Mouse (Mus musculus): Measurements from ENCODE around the gene Fmnl2. TPM values are rescaled to one million over a fixed set of nuclear protein-coding genes. Genes with fewer than 3 reads are reported as not detected.

Fmnl2 gene
- 11.8 and 12.6 TPM in 2 replicates for polyA plus RNA-seq (2015; fragmentation: Nextera tagmentation; extraction: Ambion mirVana)

GRCm38 (mm10) chr2:52857611-52858528 lies at the start of gene Fmnl2:
Gene Fmnl2 (plus strand): TSS chr2:52857860.
- Histone ChIP-seq H3K4me2 (replicated peaks) (peak within 1 kb of the TSS; percentile 78), H3K4me1 (peaks cover 43% of the 10 kb centered on the region), H3K9me3 (no peaks in the 10 kb centered on the region), H3K36me3 (no peaks in the 10 kb centered on the region), H3K4me3 (peak within 1 kb of the TSS; percentile 98), H3K27ac (peak within 1 kb of the TSS; percentile 90), H3K9ac (peak within 1 kb of the TSS; percentile 95), H3K27me3 (no peaks in the 10 kb centered on the region)
- WGBS: under 1% methylated on average over 104 of the region's 114 CpGs
- peak; percentile 88 for ATAC-seq (ENCODE audit: low FRiP score, low read depth)

DNA sequence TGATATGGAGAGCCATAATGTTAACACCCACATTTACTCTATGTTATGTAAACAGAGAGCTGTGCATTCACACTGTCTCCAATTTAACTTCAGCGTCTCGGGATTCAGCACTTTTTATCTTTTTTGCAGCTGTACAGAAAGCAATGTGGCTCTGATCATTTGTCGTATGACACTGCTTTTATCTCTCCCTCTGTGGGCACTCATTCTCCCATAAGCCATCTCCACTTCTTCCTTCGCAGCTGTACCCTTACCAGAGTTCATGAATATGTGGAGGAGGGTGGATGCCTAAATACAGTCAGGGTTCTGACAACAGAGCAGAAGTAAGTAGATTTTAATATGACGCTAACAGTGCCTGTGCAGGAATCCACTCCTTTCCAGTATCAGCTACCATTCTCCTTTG lies 47.7 kb upstream of the Fmnl2 start:
- Histone ChIP-seq H3K36me3 (no peaks in the 10 kb centered on the region), H3K27me3 (no peaks in the 10 kb centered on the region), H3K4me3 (no peak overlapping the region), H3K9ac (no peak overlapping the region), H3K9me3 (no peaks in the 10 kb centered on the region), H3K4me2 (replicated peaks) (no peak overlapping the region), H3K4me1 (no peaks in the 10 kb centered on the region), H3K27ac (no peak overlapping the region)
- 85% methylated on average over 5 of the region's 5 CpGs for WGBS
- ATAC-seq (ENCODE audit: low FRiP score, low read depth): no peak

DNA sequence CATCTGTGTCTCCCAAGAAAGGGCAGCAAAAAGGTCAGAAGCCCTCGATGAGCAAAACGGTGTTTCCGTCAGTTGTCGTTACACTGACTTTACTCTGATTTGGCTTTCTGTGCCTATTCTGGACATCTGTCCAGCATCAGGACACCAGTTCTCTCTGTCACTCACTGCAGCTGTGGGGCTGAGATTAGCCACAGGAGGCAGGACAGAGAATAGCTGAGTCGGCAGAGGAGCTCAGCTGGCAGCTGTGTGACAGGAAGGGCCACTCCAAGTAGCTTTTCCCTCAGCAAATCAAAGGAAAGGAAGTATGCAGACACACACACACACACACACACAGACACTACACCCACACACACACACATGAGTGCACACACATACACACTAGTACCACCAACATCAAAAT lies 46.0 kb upstream of the Fmnl2 start:
- Histone ChIP-seq H3K27ac (no peak overlapping the region), H3K4me1 (no peaks in the 10 kb centered on the region), H3K27me3 (no peaks in the 10 kb centered on the region), H3K9me3 (no peaks in the 10 kb centered on the region), H3K4me2 (replicated peaks) (no peak overlapping the region), H3K4me3 (no peak overlapping the region), H3K9ac (no peak overlapping the region), H3K36me3 (no peaks in the 10 kb centered on the region)
- WGBS: 44% methylated on average over 5 of the region's 5 CpGs
- 0 out of 2 replicates have a peak, but pooled peaks have one; percentile 44 for ATAC-seq (ENCODE audit: low FRiP score, low read depth)

DNA sequence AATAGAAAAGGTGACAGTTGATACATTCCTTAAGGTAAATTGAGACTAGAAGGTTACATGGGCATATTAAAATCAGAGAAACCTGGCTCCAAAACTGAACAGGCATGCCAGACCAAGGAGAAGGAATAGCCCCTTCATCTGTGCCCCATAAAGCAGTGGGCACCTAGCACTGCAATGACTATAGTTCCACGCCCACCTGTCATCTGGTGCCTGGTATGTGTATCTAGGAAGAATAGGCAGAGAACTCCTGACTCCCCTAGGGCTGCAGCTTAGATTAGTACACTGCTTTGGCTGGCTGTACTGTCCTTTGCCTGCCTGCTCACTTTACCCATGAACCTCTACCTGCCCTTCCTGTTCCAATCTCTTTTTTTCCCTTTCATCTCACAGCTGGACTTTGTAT lies 40.3 kb upstream of the Fmnl2 start:
- no peaks in the 10 kb centered on the region for H3K36me3 ChIP-seq
- H3K27ac ChIP-seq: no peak overlapping the region
- no peaks in the 10 kb centered on the region for H3K4me1 ChIP-seq
- no peaks in the 10 kb centered on the region for H3K9me3 ChIP-seq
- no peak overlapping the region for H3K9ac ChIP-seq
- WGBS: 84% methylated on average over 1 of the region's 1 CpGs
- no peak overlapping the region for H3K4me2 ChIP-seq (replicated peaks)
- H3K4me3 ChIP-seq: no peak overlapping the region
- H3K27me3 ChIP-seq: no peaks in the 10 kb centered on the region
- ATAC-seq (ENCODE audit: low FRiP score, low read depth): no peak

GRCm38 (mm10) chr2:52818944-52819343 lies 38.7 kb upstream of the Fmnl2 start:
- Histone ChIP-seq H3K27me3 (no peaks in the 10 kb centered on the region), H3K27ac (no peak overlapping the region), H3K4me1 (no peaks in the 10 kb centered on the region), H3K4me2 (replicated peaks) (no peak overlapping the region), H3K36me3 (no peaks in the 10 kb centered on the region), H3K9me3 (no peaks in the 10 kb centered on the region), H3K9ac (no peak overlapping the region), H3K4me3 (no peak overlapping the region)
- no peak for ATAC-seq (ENCODE audit: low FRiP score, low read depth)
- WGBS: 74% methylated on average over 4 of the region's 4 CpGs

- Histone ChIP-seq H3K27me3 (no peaks in the 10 kb centered on the region), H3K9me3 (no peaks in the 10 kb centered on the region), H3K36me3 (no peaks in the 10 kb centered on the region), H3K4me1 (no peaks in the 10 kb centered on the region), H3K9ac (no peak overlapping the region), H3K27ac (no peak overlapping the region), H3K4me2 (replicated peaks) (no peak overlapping the region), H3K4me3 (no peak overlapping the region)
- no peak for ATAC-seq (ENCODE audit: low FRiP score, low read depth)
- WGBS: 79% methylated on average over 2 of the region's 2 CpGs
Observed at GRCm38 (mm10) chr2:52822214-52822613, 35.4 kb upstream of the Fmnl2 start.

GRCm38 (mm10) chr2:52828077-52828476 lies 29.6 kb upstream of the Fmnl2 start:
- Histone ChIP-seq H3K4me2 (replicated peaks) (no peak overlapping the region), H3K27ac (no peak overlapping the region), H3K9ac (no peak overlapping the region), H3K36me3 (no peaks in the 10 kb centered on the region), H3K4me3 (no peak overlapping the region), H3K9me3 (no peaks in the 10 kb centered on the region), H3K27me3 (no peaks in the 10 kb centered on the region), H3K4me1 (no peaks in the 10 kb centered on the region)
- no peak for ATAC-seq (ENCODE audit: low FRiP score, low read depth)
- WGBS: 69% methylated on average over 4 of the region's 4 CpGs

DNA sequence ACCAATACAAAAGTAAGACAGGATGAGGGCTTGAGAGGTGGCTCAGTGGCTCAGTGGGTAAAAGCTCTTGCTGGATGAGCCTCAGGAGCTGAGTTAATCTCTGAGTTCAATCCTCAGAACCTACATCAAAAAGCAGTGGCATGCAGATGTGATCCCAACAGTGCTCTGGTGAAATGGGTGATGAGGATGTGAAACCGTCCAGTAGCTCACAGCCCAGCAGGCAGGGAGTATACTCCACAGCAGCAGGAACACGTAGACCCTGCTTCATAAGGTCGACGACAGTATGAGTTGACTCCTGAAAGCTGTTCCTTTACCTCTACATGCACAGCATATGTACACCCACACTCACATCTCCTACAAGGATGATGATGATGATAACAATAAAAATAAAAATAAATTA lies 27.1 kb upstream of the Fmnl2 start:
- Histone ChIP-seq H3K4me1 (no peaks in the 10 kb centered on the region), H3K27me3 (no peaks in the 10 kb centered on the region), H3K36me3 (no peaks in the 10 kb centered on the region), H3K9me3 (no peaks in the 10 kb centered on the region), H3K9ac (no peak overlapping the region), H3K4me2 (replicated peaks) (no peak overlapping the region), H3K4me3 (no peak overlapping the region), H3K27ac (no peak overlapping the region)
- no peak for ATAC-seq (ENCODE audit: low FRiP score, low read depth)
- 89% methylated on average over 4 of the region's 4 CpGs for WGBS

DNA sequence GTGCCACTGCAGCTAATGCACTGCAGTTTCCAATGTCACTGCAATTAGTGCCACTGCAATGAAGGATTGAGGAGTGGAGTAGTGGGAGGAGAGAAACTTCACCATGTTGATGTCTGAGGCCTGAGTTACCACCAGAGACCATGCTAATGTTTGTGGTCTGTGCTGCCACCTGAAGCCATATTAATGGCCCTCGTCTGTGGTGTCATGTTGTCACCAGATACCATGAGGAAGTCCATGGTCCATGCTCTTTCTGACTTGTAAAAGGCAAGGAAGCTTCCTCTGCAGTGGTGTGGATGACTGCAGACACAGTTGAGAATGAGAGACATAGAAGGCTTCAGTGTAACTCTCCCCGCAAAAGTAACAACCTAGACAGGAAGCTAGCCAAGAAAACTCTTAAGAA lies 26.1 kb upstream of the Fmnl2 start:
- no peak overlapping the region for H3K27ac ChIP-seq
- H3K9me3 ChIP-seq: no peaks in the 10 kb centered on the region
- WGBS: 91% methylated on average over 2 of the region's 2 CpGs
- H3K27me3 ChIP-seq: no peaks in the 10 kb centered on the region
- no peaks in the 10 kb centered on the region for H3K4me1 ChIP-seq
- H3K4me3 ChIP-seq: no peak overlapping the region
- no peak overlapping the region for H3K4me2 ChIP-seq (replicated peaks)
- no peak overlapping the region for H3K9ac ChIP-seq
- H3K36me3 ChIP-seq: no peaks in the 10 kb centered on the region
- no peak for ATAC-seq (ENCODE audit: low FRiP score, low read depth)

GRCm38 (mm10) chr2:52835726-52836125 lies 21.9 kb upstream of the Fmnl2 start:
- ATAC-seq (ENCODE audit: low FRiP score, low read depth): no peak
- Histone ChIP-seq H3K27me3 (no peaks in the 10 kb centered on the region), H3K36me3 (no peaks in the 10 kb centered on the region), H3K4me2 (replicated peaks) (no peak overlapping the region), H3K4me1 (no peaks in the 10 kb centered on the region), H3K9me3 (no peaks in the 10 kb centered on the region), H3K4me3 (no peak overlapping the region), H3K9ac (no peak overlapping the region), H3K27ac (no peak overlapping the region)
- WGBS: 61% methylated on average over 3 of the region's 3 CpGs

DNA sequence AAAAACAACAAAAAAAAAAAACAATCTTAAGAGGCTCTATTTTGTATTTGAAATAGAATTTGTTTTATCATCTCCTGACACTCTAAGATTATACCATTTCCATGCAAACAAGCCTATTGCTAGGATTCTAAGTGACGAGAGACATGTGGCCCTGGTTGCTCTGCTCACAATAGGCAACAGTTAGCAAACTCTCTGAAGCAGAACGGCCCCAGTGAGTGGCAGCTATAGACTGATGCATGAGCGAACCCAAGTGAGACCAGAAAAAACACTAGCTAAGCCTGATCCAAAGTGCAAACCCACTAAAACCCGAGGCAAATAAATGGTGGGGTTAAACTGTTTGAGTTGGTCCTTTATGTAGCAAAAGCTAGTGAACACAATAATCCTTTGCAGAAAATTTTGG lies 18.6 kb upstream of the Fmnl2 start:
- Histone ChIP-seq H3K9me3 (no peaks in the 10 kb centered on the region), H3K4me3 (no peak overlapping the region), H3K27ac (no peak overlapping the region), H3K27me3 (no peaks in the 10 kb centered on the region), H3K4me1 (no peaks in the 10 kb centered on the region), H3K9ac (no peak overlapping the region), H3K36me3 (no peaks in the 10 kb centered on the region), H3K4me2 (replicated peaks) (no peak overlapping the region)
- no peak for ATAC-seq (ENCODE audit: low FRiP score, low read depth)
- 78% methylated on average over 4 of the region's 4 CpGs for WGBS

- ATAC-seq (ENCODE audit: low FRiP score, low read depth): no peak
- no peak overlapping the region for H3K4me3 ChIP-seq
- WGBS: 78% methylated on average over 3 of the region's 3 CpGs
Observed at GRCm38 (mm10) chr2:52839868-52840267, 17.8 kb upstream of the Fmnl2 start.

GRCm38 (mm10) chr2:52843861-52844260 lies 13.8 kb upstream of the Fmnl2 start:
- Histone ChIP-seq H3K36me3 (no peaks in the 10 kb centered on the region), H3K27ac (no peak overlapping the region), H3K9me3 (no peaks in the 10 kb centered on the region), H3K4me2 (replicated peaks) (no peak overlapping the region), H3K27me3 (no peaks in the 10 kb centered on the region; the same call in 1 of the 2 replicates), H3K4me3 (no peak overlapping the region), H3K4me1 (no peaks in the 10 kb centered on the region), H3K9ac (no peak overlapping the region)
- no peak for ATAC-seq (ENCODE audit: low FRiP score, low read depth)
- WGBS: 70% methylated on average over 2 of the region's 2 CpGs

More at GRCm38 (mm10) chr2:52839868-52840267, 17.8 kb upstream of the Fmnl2 start:
- Histone ChIP-seq H3K36me3 (no peaks in the 10 kb centered on the region), H3K4me2 (replicated peaks) (no peak overlapping the region), H3K4me1 (no peaks in the 10 kb centered on the region), H3K9ac (no peak overlapping the region), H3K27me3 (no peaks in the 10 kb centered on the region; the same call in 1 of the 2 replicates), H3K27ac (no peak overlapping the region), H3K9me3 (no peaks in the 10 kb centered on the region)

All from limb, embryonic 13.5 days (tissue).